Mouse (Mus musculus): ENCODE measurements at regions not wholly inside any gene's neighbourhood (a gene's known extent, or its start where the extent isn't known, plus 50 kb on each side); places are given as distances from the start of the nearest gene placed in this dataset.

DNA sequence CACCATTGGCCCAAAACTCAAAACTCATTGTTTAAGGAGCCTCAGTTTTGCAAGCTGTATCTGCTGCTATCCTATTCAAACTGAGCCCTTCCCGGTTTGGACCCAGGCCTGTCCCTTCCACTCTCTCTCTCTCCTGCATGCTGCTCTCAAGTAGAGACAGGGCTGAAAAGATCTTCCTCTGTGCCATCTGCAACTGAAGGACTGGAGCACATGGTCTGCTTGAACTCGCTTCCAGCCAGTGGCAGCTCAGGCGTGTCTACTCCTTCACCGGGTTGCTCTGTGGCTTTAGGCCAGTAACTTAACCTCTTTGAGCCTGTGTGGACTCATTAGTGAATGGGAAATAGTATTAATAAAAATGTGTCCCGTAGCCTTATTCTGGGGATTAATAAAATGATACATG, 170.4 kb upstream of the Camk1g start:
- no peak for TF ChIP-seq TAL1 (IDR thresholded peaks at IDR 0.05; ENCODE audit: low read length)
- no peak for TF ChIP-seq GATA1 (IDR thresholded peaks at IDR 0.05; ENCODE audit: low read length)
